Mouse (Mus musculus): ENCODE results near the gene Ttc3. TPM values are rescaled to one million over a fixed set of nuclear protein-coding genes. Genes with fewer than 3 reads are reported as not detected.

Gene Ttc3
- polyA plus RNA-seq, 1 experiment from 2014 or later: 151 TPM

- H3K36me3 ChIP-seq: peaks cover 34% of the 10 kb centered on the region
- no peaks in the 10 kb centered on the region for H3K9me3 ChIP-seq (replicated peaks)
- H3K27me3 ChIP-seq: no peaks in the 10 kb centered on the region
Observed at GRCm38 (mm10) chr16:94509983-94510382, 139.6 kb downstream of the Ttc3 start.

DNA sequence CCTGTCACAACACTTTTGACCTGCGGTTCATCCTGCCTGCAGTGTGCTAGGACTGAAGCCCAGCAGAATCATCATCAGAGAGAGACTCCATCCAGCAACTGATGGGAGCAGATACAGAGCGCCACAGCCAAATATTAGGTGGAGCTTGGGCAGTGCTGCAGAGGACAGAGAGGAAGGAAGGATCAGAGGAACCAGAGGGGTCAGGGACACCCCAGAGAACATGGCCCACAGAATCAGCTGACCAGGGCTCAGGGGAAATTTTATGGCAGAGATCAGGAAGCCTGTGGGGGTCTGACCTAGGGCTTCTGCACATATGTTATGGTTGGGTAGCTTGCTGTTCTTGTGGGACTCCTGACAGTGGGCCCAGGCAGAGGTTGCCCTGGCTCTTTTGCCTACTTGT, 147.2 kb downstream of the Ttc3 start:
- ATAC-seq (replicated peaks; ENCODE audit: insufficient number of reproducible peaks, insufficient read depth, low FRiP score, low read depth): no peak

More at GRCm38 (mm10) chr16:94509983-94510382, 139.6 kb downstream of the Ttc3 start:
- ATAC-seq (replicated peaks; ENCODE audit: insufficient number of reproducible peaks, insufficient read depth, low FRiP score, low read depth): no peak
- H3K27ac ChIP-seq: no peak overlapping the region
- H3K4me1 ChIP-seq (replicated peaks): no peaks in the 10 kb centered on the region
- no peak overlapping the region for H3K9ac ChIP-seq
- no peak overlapping the region for H3K4me2 ChIP-seq
- no peak overlapping the region for H3K4me3 ChIP-seq
- WGBS: 81% methylated on average over 2 of the region's 2 CpGs

More for the DNA sequence above, 147.2 kb downstream of the Ttc3 start:
- Histone ChIP-seq H3K27me3 (no peaks in the 10 kb centered on the region), H3K4me2 (no peak overlapping the region), H3K9me3 (replicated peaks) (no peaks in the 10 kb centered on the region), H3K9ac (no peak overlapping the region), H3K4me3 (no peak overlapping the region), H3K27ac (no peak overlapping the region), H3K4me1 (replicated peaks) (peaks cover 40% of the 10 kb centered on the region), H3K36me3 (peaks cover 4% of the 10 kb centered on the region; the same call in 1 of the 2 replicates)
- WGBS: 92% methylated on average over 2 of the region's 2 CpGs

Other genes with a start within 250 kb of the Ttc3 start
- 7.4 and 8.5 TPM in 2 replicates for gene Hlcs, start 57.0 kb upstream of the Ttc3 start, polyA plus RNA-seq (2015; fragmentation: Nextera tagmentation; extraction: Ambion mirVana)
- 4.5 TPM in 2 replicates for gene Ripply3, start 42.2 kb upstream of the Ttc3 start, polyA plus RNA-seq (2015; fragmentation: Nextera tagmentation; extraction: Ambion mirVana)
- 96.2 and 112 TPM in 2 replicates for gene Pigp, start 1.2 kb downstream of the Ttc3 start, polyA plus RNA-seq (2015; fragmentation: Nextera tagmentation; extraction: Ambion mirVana)
- gene Vps26c, start 156.2 kb downstream of the Ttc3 start, polyA plus RNA-seq (2015; fragmentation: Nextera tagmentation; extraction: Ambion mirVana): 41.0 and 49.6 TPM in 2 replicates
- 7.1 and 7.3 TPM in 2 replicates for gene Dyrk1a, start 199.4 kb downstream of the Ttc3 start, polyA plus RNA-seq (2015; fragmentation: Nextera tagmentation; extraction: Ambion mirVana)

All from heart, embryonic 15.5 days (tissue).